Mouse (Mus musculus) heart, adult 2 months (tissue): ENCODE results near the gene Snd1. TPM values are rescaled to one million over a fixed set of nuclear protein-coding genes. Genes with fewer than 3 reads are reported as not detected.
A peak's percentile ranks its signal among the peaks of the same experiment; 100 is the strongest.

Experiments
- DNase-seq, 2 experiments: peaks; one replicate each; pipeline ENCODE4 v3.0.0; 2021
- H3K27ac ChIP-seq: fragments of 200-600 bp; 2 replicates; pipeline ENCODE4 v1.8.1; 2022
- H3K27me3 ChIP-seq: fragments of 200-500 bp; 2 replicates; pipeline ENCODE4 v1.6.1; 2012; ENCODE audit warnings: mild to moderate bottlenecking, low read length, inconsistent platforms, mixed read lengths; ENCODE audit not compliant: control insufficient read depth, insufficient read depth
- H3K36me3 ChIP-seq: fragments of 200-500 bp; 2 replicates; pipeline ENCODE4 v1.6.1; 2012; ENCODE audit warnings: low read length, inconsistent platforms; ENCODE audit not compliant: control insufficient read depth, insufficient read depth
- H3K4me1 ChIP-seq: fragments of 200-500 bp; 2 replicates; pipeline ENCODE4 v1.6.1; 2011; ENCODE audit warnings: low read length; ENCODE audit not compliant: control insufficient read depth, insufficient read depth
- H3K4me3 ChIP-seq: fragments of 200-600 bp; 2 replicates; pipeline ENCODE4 v1.8.1; 2022
- H3K79me2 ChIP-seq: fragments of 200-500 bp; replicated peaks from 2 replicates; pipeline ENCODE4 v1.6.1; 2012; ENCODE audit warnings: mild to moderate bottlenecking, inconsistent platforms, low read length, moderate library complexity, mixed read lengths; ENCODE audit not compliant: control insufficient read depth, insufficient read depth
- H3K9ac ChIP-seq: fragments of 200-500 bp; 2 replicates; pipeline ENCODE4 v1.6.1; 2012; ENCODE audit warnings: low read depth, mild to moderate bottlenecking, control low read depth, inconsistent platforms, low read length, mixed read lengths
- CTCF ChIP-seq: fragments of 200-600 bp; IDR thresholded peaks from 2 replicates; pipeline ENCODE4 v1.8.1; 2022; ENCODE audit warnings: antibody characterized with exemption, mild to moderate bottlenecking, moderate library complexity
- EP300 ChIP-seq: fragments of 200-500 bp; IDR thresholded peaks from 2 replicates; pipeline ENCODE4 v1.6.1; 2011; ENCODE audit warnings: low read depth, low read length, control low read depth; ENCODE audit not compliant: insufficient read depth
- POLR2A ChIP-seq: fragments of 200-500 bp; IDR thresholded peaks from 2 replicates; pipeline ENCODE4 v1.6.1; 2011; ENCODE audit warnings: mild to moderate bottlenecking, low read depth, low read length, control low read depth; ENCODE audit not compliant: insufficient read depth
- WGBS: fragments of 180-500 bp; shearing (Covaris S2); methylation state at CpG from one replicate; pipeline ENCODE4 v1.1.7; 2018; 5-methylcytosine and 5-hydroxymethylcytosine counted together
- intact Hi-C: fragments of 180-260 bp; cut with DNase I; formaldehyde crosslinking; loops from one replicate; pipeline ENCODE4 v1.15.1; 2025
- polyA plus RNA-seq: library from polyadenylated mRNA; depleted of rRNA; stranded (reverse); fragments of >200 nt; gene quantifications from 2 replicates; pipeline ENCODE4 v1.2.3, GENCODE M21; 2012
- total RNA-seq, 2 experiments: library from RNA; stranded (reverse); gene quantifications; 2 replicates each; pipeline ENCODE4 v1.2.3; 2021

Gene Snd1
- total and polyA plus RNA-seq, 3 experiments: 39.9 to 74.1 (median 62.4) TPM

- H3K27ac ChIP-seq: no peak overlapping the region
- TF ChIP-seq POLR2A (no peak), CTCF (no peak), EP300 (no peak)
Measured at GRCm38 (mm10) chr6:28622522-28622921, 147.6 kb downstream of the Snd1 start.

GRCm38 (mm10) chr6:28622963-28623362 lies 148.0 kb downstream of the Snd1 start:
- Histone ChIP-seq H3K27ac (no peak overlapping the region), H3K4me1 (peaks cover 10% of the 10 kb centered on the region), H3K79me2 (no peaks in the 10 kb centered on the region), H3K27me3 (no peaks in the 10 kb centered on the region), H3K36me3 (peaks cover 14% of the 10 kb centered on the region; the same call in 1 of the 2 replicates), H3K4me3 (no peak overlapping the region), H3K9ac (no peak overlapping the region)
- 77% methylated on average over 3 of the region's 3 CpGs for WGBS
- no peak for DNase-seq
- TF ChIP-seq POLR2A (no peak), EP300 (no peak), CTCF (no peak)
- intact Hi-C loops: no loop called here

More at GRCm38 (mm10) chr6:28622522-28622921, 147.6 kb downstream of the Snd1 start:
- WGBS: 21% methylated on average over 6 of the region's 6 CpGs
- no peak overlapping the region for H3K4me3 ChIP-seq
- H3K36me3 ChIP-seq: peaks cover 14% of the 10 kb centered on the region; the same call in 1 of the 2 replicates
- no peaks in the 10 kb centered on the region for H3K27me3 ChIP-seq
- DNase-seq: peak in 1 of 2 experiments; percentile 44
- H3K4me1 ChIP-seq: peaks cover 10% of the 10 kb centered on the region
- H3K9ac ChIP-seq: no peak overlapping the region
- intact Hi-C loops: no loop called here
- H3K79me2 ChIP-seq: no peaks in the 10 kb centered on the region

- no peak overlapping the region for H3K4me3 ChIP-seq
- H3K9ac ChIP-seq: no peak overlapping the region
- DNase-seq: no peak
- H3K36me3 ChIP-seq: no peaks in the 10 kb centered on the region
- 81% methylated on average over 1 of the region's 1 CpGs for WGBS
- TF ChIP-seq POLR2A (no peak), CTCF (no peak), EP300 (no peak)
- no peaks in the 10 kb centered on the region for H3K27me3 ChIP-seq
- intact Hi-C loops: no loop called here
- H3K27ac ChIP-seq: no peak overlapping the region
- H3K79me2 ChIP-seq: 0 out of 2 replicates have a peak, but pooled peaks cover 2% of the 10 kb centered on the region
- H3K4me1 ChIP-seq: peaks cover 2% of the 10 kb centered on the region
Measured at GRCm38 (mm10) chr6:28628408-28628807, 153.5 kb downstream of the Snd1 start.

- H3K79me2 ChIP-seq: 0 out of 2 replicates have a peak, but pooled peaks cover 2% of the 10 kb centered on the region
- no peak overlapping the region for H3K27ac ChIP-seq
- no peak overlapping the region for H3K9ac ChIP-seq
- H3K4me1 ChIP-seq: peaks cover 5% of the 10 kb centered on the region
- H3K27me3 ChIP-seq: no peaks in the 10 kb centered on the region
- WGBS: 63% methylated on average over 2 of the region's 2 CpGs
- DNase-seq: no peak
- intact Hi-C loops: no loop called here
- TF ChIP-seq EP300 (no peak), POLR2A (no peak), CTCF (no peak)
- H3K4me3 ChIP-seq: no peak overlapping the region
- no peaks in the 10 kb centered on the region for H3K36me3 ChIP-seq
Measured at GRCm38 (mm10) chr6:28629866-28630265, 154.9 kb downstream of the Snd1 start.

- no peak for TF ChIP-seq CTCF
- no peak for TF ChIP-seq EP300
- TF ChIP-seq POLR2A: no peak
Measured at GRCm38 (mm10) chr6:28630926-28631325, 156.0 kb downstream of the Snd1 start.

GRCm38 (mm10) chr6:28633120-28633519 lies 158.2 kb downstream of the Snd1 start:
- peaks cover 9% of the 10 kb centered on the region for H3K4me1 ChIP-seq
- WGBS: 42% methylated on average over 2 of the region's 2 CpGs
- H3K9ac ChIP-seq: no peak overlapping the region
- H3K79me2 ChIP-seq: 0 out of 2 replicates have a peak, but pooled peaks cover 2% of the 10 kb centered on the region
- no peak overlapping the region for H3K4me3 ChIP-seq
- intact Hi-C loops: no loop called here
- no peaks in the 10 kb centered on the region for H3K27me3 ChIP-seq
- no peak for TF ChIP-seq CTCF
- no peak for TF ChIP-seq EP300
- no peak for TF ChIP-seq POLR2A
- H3K36me3 ChIP-seq: peaks cover 6% of the 10 kb centered on the region
- DNase-seq: no peak
- H3K27ac ChIP-seq: no peak overlapping the region

More at GRCm38 (mm10) chr6:28630926-28631325, 156.0 kb downstream of the Snd1 start:
- H3K9ac ChIP-seq: no peak overlapping the region
- H3K4me1 ChIP-seq: peaks cover 8% of the 10 kb centered on the region
- DNase-seq: no peak
- H3K4me3 ChIP-seq: no peak overlapping the region
- H3K27ac ChIP-seq: no peak overlapping the region
- WGBS: 68% methylated on average over 2 of the region's 2 CpGs
- no peaks in the 10 kb centered on the region for H3K27me3 ChIP-seq
- 0 out of 2 replicates have a peak, but pooled peaks cover 2% of the 10 kb centered on the region for H3K79me2 ChIP-seq
- H3K36me3 ChIP-seq: peaks cover 4% of the 10 kb centered on the region
- intact Hi-C loops: no loop called here
